Mouse (Mus musculus) stomach, postnatal 0 days (tissue): ENCODE data around the gene Hexa.

Source experiments
- CTCF ChIP-seq: IDR thresholded peaks from 2 replicates; pipeline ENCODE4 v1.5.1; 2016; ENCODE audit warnings: antibody characterized with exemption, low read depth, mild to moderate bottlenecking, moderate library complexity
- EP300 ChIP-seq: optimal IDR thresholded peaks from 2 replicates; pipeline ENCODE3; 2016; ENCODE audit warnings: antibody characterized with exemption

DNA sequence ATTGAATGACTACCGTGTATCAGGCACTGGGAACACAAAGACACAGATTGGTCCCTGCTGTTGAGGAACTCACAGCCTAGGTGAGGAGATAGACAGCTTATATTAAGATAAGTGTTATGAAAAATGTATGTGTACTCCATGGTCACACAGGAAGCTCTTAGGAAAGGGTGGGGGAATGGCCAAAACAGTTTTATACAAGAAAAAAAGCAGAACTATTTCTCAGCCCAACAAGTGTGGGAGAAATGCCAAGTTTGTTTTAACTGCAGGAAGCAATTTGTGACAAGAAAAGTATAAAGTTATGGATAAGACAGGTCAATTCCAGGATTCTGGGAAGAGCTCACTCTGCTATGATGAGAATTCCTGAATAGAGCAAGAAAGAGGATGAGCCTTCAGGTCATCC, 8.5 kb downstream of the Hexa start:
- TF ChIP-seq EP300 (no peak), CTCF (no peak)
